Mouse (Mus musculus) embryonic stem cell, embryonic (primary cell): ENCODE results near the gene Psma4.

ENCODE experiments used
- CTCF ChIA-PET, 4 experiments: fragments of 300-600 bp in 2 of 4; fragments of 350-600 bp in 2 of 4; sonication (Branson Sonifier 250); formaldehyde crosslinking; loops; one replicate each; lab custom pipeline; 2022; ENCODE audit warnings: inconsistent platforms in 2 of 4; lab: Charles Lee
- POLR2A ChIA-PET, 4 experiments: fragments of 300-600 bp in 2 of 4; fragments of 350-600 bp in 2 of 4; sonication (Branson Sonifier 250); formaldehyde crosslinking; loops; one replicate each; lab custom pipeline; 2022; ENCODE audit warnings: antibody characterized with exemption in 4 of 4, inconsistent platforms in 1 of 4; lab: Charles Lee

Psma4 gene

DNA sequence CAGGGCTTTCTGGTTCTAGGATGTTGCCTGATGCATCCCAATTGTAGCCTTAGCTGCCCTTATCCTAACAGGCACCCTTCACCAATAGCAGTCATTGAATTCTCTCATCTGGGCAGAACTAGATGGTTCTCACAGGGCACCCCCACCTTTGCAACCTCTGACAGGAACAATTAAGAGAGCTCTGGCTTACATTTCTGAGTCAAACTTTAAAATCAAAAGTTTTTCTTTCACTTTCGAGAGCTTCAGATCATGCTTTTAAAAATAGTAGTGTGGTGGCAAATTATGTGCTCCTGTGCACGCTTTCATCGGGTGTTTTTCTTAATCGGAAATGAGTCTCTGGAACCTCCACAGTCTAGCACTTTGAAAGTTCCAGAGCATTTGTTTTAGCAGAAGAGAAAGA, 10.5 kb downstream of the Psma4 start:
- ChIA-PET POLR2A (interaction anchor here in 2 of 4 experiments (0.9 to 1.3 kb wide), 5 partner anchors 9 to 128 kb away, joined by 3 read pairs; no protein-coding TSS in a partner anchor), CTCF (interaction anchor here in 1 of 4 experiments (0.5 kb wide), 1 partner anchor 24 kb away, joined by 3 read pairs; no protein-coding TSS in a partner anchor)

DNA sequence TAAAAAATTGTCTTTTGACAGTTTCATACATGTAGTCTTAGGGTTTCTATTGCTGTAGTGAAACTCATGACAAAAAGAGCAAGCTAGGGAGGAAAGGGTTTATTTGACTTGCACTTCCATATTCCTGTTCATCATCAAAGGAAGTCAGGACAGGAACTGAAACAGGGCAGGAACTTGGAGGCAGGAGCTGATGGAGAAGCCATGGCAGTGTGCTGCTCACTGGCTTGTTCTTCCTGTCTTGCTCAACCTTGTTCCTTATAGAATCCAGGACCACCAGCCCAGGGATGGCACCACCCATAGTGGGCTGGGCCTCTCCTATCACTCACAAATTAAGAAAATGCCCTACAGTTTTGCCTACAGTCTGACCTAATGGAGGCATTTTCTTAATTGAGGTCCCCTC, 13.1 kb downstream of the Psma4 start:
- ChIA-PET POLR2A (interaction anchor here in 1 of 4 experiments (1.4 kb wide), 1 partner anchor 13 kb away, joined by 4 read pairs; the partner anchor contains the start of genes AY074887 and Psma4), CTCF (no interaction called here)

DNA sequence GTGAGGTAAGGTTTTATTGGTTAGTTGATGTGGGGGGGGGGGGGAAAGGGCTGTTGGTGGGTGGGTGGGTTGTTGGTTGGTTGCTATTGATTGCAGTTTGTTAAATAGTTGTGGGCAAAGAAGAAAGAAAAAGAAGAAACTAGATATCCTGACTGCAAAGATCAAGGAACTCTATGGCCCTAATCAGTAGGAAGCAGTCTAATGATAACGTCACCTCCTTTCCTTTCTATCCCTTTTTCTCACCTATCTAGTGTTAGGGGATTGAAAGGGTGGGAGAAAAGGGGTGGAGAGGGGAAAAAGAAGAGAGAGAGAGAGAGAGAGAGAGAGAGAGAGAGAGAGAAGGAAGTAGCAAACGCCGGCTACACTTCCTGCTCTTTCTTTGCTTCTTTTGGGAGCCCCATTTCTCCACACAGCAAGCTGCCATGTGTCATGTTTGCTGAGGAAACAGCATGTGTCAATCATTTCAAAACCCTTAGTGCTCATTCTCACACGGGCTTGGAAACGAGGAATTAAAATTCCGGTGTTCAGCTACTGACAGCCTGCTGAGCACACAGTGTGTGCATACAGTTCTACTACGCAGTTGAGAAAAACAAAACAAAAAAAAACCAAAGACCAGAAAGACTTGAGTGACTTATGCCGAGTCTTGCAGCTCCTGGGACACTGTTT, 19.5 kb downstream of the Psma4 start:
- ChIA-PET POLR2A (interaction anchor here in 2 of 4 experiments (0.7 to 1.7 kb wide), 2 partner anchors 11 to 239 kb away, joined by 3 read pairs; no protein-coding TSS in a partner anchor), CTCF (no interaction called here)

DNA sequence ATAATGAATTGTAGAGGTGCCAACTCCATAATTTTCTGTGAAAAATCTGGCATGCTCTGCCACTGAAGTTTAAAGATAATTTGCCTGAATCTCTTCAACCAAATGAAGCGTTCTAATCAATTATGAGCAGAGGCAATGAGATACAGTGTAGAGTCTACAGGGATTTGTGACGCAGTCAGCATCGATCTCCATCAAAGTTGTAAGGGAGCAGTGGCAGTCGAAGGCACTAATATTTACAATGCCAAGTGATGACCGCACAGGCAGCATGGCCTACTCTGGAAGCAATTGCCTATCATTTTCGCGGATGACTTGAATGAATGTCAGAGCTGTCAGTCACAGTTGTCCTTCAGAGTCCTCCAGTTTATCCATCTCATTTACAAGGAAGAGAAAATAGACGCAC, 30.1 kb downstream of the Psma4 start, which contains the start of gene Chrna5:
Chrna5 (plus strand) TSS at position 207 of the 400 bp plus-strand sequence.
- POLR2A ChIA-PET, result interaction anchor here in 3 of 4 experiments (0.7 to 1.7 kb wide), 16 partner anchors 10 to 1094 kb away, joined by 3 to 5 read pairs (median 3); partner anchors contain the start of genes AY074887 (in 2 of the 3), Psma4 (in 2 of the 3), Chrnb4 (in 1 of the 3) and Hykk (in 1 of the 3)
- CTCF ChIA-PET, result interaction anchor here in 3 of 4 experiments (1.0 to 1.5 kb wide), 4 partner anchors 130 to 159 kb away, joined by 3 to 5 read pairs (median 4); no protein-coding TSS in a partner anchor

DNA sequence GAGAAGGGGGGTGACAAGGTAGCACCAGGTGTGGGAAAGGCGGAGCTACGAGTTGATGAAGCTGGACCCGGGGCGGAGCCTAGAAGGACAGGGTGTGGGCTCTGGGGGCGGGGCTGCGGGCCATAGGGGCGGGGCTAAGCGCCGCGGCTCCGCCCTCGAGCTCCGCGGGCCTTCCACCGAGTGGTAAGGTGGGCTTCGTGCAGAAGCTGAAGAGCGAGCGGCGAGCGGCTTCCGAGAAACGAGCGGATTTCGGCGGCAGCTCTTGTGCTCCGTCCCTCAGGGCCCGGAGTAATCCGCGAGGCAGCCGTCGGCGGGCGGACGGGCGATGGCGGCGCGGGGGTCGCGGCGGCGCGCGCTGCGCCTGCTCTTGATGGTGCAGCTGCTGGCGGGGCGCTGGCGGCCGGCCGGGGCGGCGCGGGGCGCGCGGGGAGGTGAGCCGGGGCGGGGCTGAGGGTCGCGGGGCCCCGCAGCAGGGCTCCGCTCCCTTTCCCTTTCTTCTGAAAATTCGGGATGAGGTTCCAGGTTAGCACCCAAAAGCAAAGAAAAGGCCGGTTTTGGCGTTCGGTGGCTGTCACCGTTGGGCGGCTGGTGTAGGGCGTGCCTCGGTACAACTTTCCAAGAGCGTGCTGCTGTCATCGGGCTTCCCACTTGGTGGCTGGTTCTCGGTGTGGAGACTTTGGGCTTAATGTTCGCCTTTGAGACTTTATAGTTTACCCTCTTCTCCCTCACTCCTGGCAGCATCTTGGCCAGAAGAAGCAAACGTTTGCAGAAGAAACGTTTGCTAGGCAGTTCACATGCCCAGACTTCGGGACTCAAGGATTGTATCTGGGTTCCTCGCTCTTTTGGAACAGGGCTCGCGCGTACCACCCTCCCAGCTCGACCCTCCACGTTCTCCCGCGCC, 31.0 kb downstream of the Psma4 start:
- ChIA-PET POLR2A (interaction anchor here in 3 of 4 experiments (0.6 to 1.7 kb wide), 19 partner anchors 9 to 1093 kb away, joined by 3 to 6 read pairs (median 3); partner anchors contain the start of genes AY074887 (in 2 of the 3), Psma4 (in 2 of the 3), Chrnb4 (in 1 of the 3) and Hykk (in 1 of the 3)), CTCF (interaction anchor here in 3 of 4 experiments (0.5 to 1.5 kb wide), 8 partner anchors 31 to 247 kb away, joined by 3 to 7 read pairs (median 4); partner anchors contain the start of genes AY074887 (in 1 of the 3) and Psma4 (in 1 of the 3))

DNA sequence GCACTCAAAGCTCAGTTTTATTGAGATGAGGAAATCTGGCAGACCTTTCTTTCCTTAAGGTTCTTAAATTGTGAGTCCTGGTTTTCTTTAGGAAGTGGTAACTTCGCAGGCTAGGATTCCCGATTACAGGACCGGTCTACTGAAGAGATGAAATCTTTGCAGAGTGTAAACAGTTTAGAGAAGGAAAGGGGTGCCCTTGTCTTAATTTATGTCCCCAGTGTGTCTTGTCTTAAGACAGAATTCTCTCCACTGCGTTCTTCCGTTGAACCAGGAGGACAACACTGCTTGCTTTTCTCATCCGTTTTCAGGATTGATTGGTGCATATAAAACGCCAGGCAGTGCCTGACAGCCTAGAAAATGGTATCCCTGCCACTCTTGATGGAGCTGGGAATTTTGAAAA, 31.8 kb downstream of the Psma4 start:
- ChIA-PET CTCF (no interaction called here), POLR2A (interaction anchor here in 3 of 4 experiments (0.5 to 1.7 kb wide), 5 partner anchors 8 to 1315 kb away, joined by 3 to 5 read pairs (median 3); partner anchors contain the start of genes AY074887 (in 1 of the 3) and Psma4 (in 1 of the 3))

DNA sequence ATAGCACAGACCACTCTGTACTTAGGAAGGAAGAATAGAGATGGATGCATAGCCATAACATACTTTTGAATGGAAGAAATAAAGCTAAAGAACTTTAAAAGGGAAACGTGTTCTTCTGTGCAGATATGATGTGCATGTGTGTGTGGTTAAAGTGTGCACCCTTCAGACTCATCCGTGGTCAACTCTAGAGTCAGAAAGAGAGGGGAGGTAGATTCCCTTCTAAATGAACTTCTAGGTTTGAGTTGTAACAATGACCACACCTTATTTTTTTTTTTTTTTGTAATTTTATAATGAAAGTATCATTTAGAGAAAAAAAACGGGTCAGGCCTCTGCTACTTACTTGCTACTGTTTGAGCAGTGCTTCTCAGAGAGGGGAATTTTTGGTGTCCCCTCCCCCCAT, 39.8 kb downstream of the Psma4 start:
- CTCF ChIA-PET, result no interaction called here
- POLR2A ChIA-PET, result interaction anchor here in 1 of 4 experiments (1.3 kb wide), 1 partner anchor 9 kb away, joined by 3 read pairs; the partner anchor contains the start of gene Chrna5

DNA sequence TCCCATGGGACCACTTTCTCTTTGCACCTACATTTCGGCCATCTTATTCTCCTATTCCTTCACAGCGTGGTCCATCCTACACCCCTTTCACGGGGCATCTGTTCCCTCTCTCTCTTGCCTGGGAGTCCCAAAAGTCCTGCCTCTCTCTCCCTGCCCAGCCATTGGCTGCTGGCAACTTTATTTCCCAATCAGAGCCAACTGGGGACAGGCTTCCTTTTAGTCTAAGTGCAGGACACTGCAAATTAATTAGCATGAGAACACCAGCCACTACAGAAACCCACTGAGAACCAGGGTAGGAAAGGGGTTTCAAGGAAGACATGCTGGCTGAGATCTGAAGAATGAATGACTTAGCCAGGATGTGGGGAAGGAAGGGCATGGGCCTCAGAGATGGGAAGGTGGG, 43.8 kb downstream of the Psma4 start:
- POLR2A ChIA-PET, result interaction anchor here in 2 of 4 experiments (0.6 to 1.0 kb wide), 2 partner anchors 12 to 44 kb away, joined by 3 read pairs; partner anchors contain the start of genes AY074887 (in 1 of the 2) and Psma4 (in 1 of the 2)
- CTCF ChIA-PET, result no interaction called here

DNA sequence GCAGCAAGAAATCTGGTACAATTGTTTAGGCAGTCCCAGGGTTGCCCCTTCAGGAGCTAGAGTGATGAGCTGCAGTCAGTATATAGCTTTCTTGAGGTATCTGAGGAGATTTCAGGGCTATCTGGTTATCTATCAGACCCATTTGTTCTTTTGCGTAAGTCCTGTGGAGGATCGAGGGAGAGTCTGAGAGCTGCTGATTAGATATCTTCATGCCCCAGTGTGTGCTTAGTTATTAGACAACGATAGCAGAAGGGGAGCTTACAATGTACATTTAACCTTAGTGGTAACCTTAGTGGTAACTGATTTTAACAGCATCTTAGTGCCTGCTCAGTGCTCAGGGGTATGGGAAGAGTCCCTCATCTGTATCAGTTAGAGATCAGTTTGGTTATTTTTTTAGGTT, 45.1 kb downstream of the Psma4 start:
- ChIA-PET CTCF (interaction anchor here in 3 of 4 experiments (0.6 to 1.4 kb wide), 3 partner anchors 115 to 1851 kb away, joined by 3 read pairs; no protein-coding TSS in a partner anchor), POLR2A (no interaction called here)

DNA sequence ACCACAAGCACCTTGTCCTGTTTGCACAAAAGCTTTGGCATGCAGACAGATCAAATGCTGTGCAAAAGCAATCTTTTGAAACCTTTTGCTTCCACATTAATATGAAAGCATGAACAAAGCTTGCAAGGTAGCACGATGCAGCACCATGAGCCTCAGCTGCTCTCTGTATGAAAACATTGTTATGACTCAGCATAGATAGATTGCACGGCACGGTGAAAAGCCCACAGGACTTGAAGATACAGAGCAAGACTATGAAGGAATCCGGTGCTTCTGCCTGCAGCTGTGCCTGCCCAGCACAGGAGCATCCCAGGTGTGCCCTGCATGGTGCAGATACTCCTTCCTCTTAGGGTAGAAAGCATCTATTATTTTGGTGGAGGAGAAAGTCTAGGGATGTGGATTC, 53.0 kb downstream of the Psma4 start:
- ChIA-PET POLR2A (no interaction called here), CTCF (no interaction called here)
